Mouse (Mus musculus): ENCODE results near the gene Cplx2. TPM values are rescaled to one million over a fixed set of nuclear protein-coding genes. Genes with fewer than 3 reads are reported as not detected.

The Cplx2 gene
- total RNA-seq, 2 experiments from 2014 or later = 1,009 to 1,066 TPM

DNA sequence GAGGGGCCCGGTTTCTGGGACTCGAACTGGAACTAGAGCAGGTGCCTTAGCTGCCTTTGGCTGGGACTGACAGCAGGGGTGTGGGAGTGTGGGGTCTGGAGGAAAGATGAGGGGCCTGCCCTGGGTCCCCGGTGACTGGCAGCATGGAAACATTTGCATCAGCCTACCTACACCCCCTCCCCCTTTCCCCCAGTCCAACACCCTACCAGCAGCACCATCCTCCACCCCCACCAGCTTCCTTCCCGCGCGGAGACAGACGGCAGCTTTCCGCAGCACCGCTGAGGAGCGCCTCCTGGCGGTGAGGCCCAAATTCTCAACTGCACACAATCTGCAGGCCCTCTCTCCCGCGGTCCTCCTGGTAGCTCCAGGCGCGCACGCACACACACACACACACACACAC lies 1.5 kb downstream of the Cplx2 start:
- peak overlapping the region; percentile 98 for H3K27ac ChIP-seq
- TF ChIP-seq CTCF (conservative IDR thresholded peaks at IDR 0.05) = peak; percentile 70
- peak overlapping the region; percentile 52 for H3K4me3 ChIP-seq
- DNase-seq (ENCODE audit: low spot score in 2 of 2) = peak; percentile 91 to 94

DNA sequence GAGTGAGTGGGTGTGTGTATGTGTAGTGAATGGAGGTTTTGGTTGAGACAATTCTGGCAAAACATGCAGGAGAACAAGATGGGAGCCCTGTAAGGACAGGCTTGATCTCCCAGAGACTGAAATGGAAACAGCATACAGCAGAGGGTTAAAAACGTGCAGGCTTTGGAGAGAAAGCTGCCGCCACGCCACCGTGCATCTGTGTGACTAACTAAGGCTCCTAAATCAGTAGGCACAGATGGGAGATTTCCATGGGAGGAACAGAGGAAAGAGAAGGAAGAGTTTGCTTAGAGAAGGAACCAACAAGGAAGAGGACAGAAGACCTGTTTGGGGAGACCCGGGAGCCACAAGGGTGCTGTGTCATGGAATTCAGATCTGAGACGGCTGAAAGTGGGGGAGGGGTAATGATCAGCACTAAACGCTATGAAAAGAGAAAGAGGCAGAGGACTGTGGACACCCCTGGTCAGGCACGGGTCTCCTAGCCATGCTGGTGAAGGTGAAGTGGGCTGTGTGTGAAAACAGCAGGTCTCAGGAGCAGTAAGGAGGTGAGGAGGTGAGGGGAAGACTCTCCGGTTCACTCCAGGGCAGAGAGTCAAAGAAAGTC lies 3.1 kb downstream of the Cplx2 start:
- DNase-seq (ENCODE audit: low spot score in 2 of 2) = no peak
- Histone ChIP-seq H3K4me3 (peak overlapping the region; percentile 50), H3K27ac (peak overlapping the region; percentile 89)
- no peak for TF ChIP-seq CTCF (conservative IDR thresholded peaks at IDR 0.05)

DNA sequence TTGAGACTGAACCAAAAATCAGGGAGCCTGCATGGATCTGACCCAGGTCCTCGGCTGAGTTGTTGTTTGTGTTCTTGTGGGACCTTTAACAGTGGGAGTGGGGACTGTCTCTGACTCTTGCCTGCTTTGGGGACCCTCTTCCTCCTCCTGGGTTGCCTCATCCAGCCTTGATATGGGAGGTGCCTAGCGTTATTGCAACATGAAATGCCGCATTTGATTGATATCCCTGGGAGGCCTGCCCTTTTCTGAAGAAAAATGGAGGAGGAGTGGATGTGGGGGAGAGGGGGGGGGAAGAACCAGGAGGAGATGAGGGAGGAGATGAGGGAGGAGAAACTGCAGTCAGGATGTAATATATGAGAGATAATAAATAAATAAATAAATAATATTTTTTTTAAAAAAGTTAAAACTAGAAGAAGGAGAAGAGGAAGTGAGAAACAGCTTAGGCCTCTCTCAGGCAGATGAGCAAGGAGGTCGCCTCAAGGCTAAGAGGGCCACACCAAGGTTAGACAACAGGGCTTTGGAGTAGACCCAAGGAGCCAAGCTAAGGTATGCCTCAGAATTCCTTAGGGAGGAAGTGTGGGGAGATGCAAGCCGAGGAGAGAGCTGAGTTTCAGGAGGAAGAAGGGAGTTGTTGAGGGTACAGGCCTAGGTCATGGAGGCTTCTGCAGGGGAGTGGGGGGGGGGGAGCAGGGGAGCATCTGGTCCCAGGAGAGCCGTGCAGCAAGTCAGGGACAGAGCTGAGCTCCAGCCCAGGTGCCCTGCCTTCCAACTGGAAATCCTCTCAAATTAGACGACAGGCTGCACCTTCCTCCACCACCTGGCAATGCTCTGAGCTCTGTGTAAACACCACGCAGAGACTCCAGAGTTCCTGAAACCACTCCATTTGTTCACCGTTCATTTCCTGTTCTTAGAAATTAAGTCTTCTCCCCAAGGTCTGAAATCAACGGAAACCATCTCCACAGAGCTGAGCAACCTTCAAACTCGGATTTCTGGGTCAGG lies 4.6 kb downstream of the Cplx2 start:
- no peak for DNase-seq (ENCODE audit: low spot score in 2 of 2)
- no peak for TF ChIP-seq CTCF (conservative IDR thresholded peaks at IDR 0.05)
- Histone ChIP-seq H3K4me3 (no peak overlapping the region), H3K27ac (peak overlapping the region; percentile 89; the same call in 1 of the 2 replicates)

DNA sequence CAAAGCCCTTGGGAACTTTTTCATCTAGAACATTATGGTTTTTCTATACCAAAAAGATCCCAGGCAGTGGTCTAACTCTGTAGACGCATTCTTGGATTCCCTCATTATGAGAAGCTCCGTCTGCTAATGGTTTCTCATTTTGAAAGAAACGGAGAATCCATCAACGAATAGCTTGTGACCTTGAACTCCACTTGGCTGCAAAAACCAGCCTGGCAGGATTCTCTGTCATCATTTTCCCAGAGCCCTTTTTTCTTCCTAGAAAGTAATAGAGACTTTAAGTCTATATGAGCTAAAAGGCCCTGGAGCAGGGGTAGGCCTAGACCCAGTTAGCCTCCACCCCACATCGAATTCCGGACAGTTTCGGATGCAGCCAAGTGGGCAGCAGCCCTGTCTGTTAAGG lies 5.6 kb downstream of the Cplx2 start:
- DNase-seq (ENCODE audit: low spot score in 2 of 2) = no peak
- TF ChIP-seq CTCF (conservative IDR thresholded peaks at IDR 0.05) = no peak
- H3K4me3 ChIP-seq = no peak overlapping the region
- peak overlapping the region; percentile 24; the same call in 1 of the 2 replicates for H3K27ac ChIP-seq

DNA sequence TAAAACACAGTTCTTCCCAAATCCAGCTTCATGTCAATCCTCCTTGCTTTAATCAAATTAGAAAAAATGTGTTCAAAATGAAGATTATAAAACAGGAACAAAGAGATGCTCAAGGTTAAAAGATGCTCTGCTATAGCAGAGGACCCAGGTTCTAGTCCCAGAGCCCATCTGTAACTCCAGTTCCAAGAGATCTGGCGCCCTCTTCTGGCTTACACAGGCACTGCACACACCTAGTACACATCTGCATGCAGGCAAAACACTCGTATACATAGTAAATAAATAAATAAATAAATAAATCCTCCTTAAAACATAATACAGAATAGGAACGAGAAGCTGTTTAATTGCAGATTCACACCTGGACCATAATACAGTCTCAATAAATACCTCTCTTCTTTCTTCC lies 6.9 kb downstream of the Cplx2 start:
- TF ChIP-seq CTCF (conservative IDR thresholded peaks at IDR 0.05) = peak; percentile 78

DNA sequence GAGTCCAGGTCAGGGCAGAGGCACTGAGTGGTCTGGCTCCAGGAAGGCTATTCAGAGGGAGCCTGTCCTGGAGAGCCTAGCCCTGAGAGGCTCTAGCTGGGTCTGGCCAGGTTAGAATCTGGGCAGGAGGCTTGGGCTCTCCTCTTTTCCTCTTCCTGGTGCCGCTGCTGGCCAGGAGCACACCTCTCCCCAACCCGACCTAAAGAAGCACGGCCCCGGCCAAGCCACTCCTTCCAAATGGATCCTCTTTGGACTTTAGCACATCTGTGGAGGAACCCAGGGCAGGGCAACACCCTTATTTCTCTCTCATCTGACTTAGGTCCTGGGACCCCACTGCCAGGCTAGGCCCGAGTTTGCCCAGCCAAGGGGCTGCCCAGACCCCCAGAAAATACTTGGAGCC lies 9.3 kb downstream of the Cplx2 start:
- TF ChIP-seq CTCF (conservative IDR thresholded peaks at IDR 0.05) = no peak
- H3K27ac ChIP-seq = no peak overlapping the region

More for the DNA sequence above, 6.9 kb downstream of the Cplx2 start:
- Histone ChIP-seq H3K27ac (no peak overlapping the region), H3K4me3 (no peak overlapping the region)
- DNase-seq (ENCODE audit: low spot score in 2 of 2) = no peak

DNA sequence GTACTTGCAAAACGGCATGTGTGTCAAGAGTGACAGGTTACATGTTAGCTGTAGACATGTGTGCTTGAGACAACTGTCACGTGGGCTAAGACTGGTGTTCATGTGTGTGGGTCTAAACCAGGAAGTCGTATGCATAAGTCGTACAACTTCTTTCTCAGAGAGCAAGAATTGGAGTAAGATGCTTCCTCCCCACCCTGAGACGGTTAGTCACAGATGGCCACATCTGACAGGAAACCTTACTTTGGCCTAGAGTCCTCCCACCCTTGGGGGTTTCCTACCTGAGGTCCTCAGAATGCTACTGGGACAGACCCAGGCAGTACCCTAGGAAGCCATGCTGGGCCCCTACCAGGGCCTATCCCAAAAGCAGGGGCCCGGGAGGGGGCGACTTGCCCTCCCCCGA lies 10.2 kb downstream of the Cplx2 start:
- TF ChIP-seq CTCF (conservative IDR thresholded peaks at IDR 0.05) = no peak
- no peak for DNase-seq (ENCODE audit: low spot score in 2 of 2)
- Histone ChIP-seq H3K27ac (peak overlapping the region; percentile 36; the same call in 1 of the 2 replicates), H3K4me3 (no peak overlapping the region)

More for the DNA sequence above, 9.3 kb downstream of the Cplx2 start:
- no peak overlapping the region for H3K4me3 ChIP-seq
- DNase-seq (ENCODE audit: low spot score in 2 of 2) = no peak

DNA sequence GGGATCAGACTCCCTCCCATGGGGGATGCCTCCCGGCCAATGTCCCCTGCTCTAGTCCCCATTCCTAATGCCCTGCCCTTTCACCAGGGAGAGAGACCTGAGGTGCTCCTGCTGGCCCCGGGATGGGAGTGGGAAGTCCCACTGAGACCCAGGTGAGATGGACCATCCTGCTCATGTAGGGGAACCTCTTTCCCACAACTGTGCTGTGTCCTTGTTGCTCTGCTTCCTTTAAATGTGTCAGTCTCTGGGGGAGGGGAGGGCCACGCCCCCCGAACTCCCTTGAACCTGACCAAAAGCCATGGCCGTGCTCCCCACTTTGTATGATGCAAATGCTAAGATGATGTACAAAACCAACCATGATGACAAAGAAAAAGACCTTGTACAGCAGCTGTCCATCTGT lies 12.4 kb downstream of the Cplx2 start:
- Histone ChIP-seq H3K27ac (peak overlapping the region; percentile 74; the same call in 1 of the 2 replicates), H3K4me3 (no peak overlapping the region)
- TF ChIP-seq CTCF (conservative IDR thresholded peaks at IDR 0.05) = no peak
- DNase-seq (ENCODE audit: low spot score in 2 of 2) = no peak

DNA sequence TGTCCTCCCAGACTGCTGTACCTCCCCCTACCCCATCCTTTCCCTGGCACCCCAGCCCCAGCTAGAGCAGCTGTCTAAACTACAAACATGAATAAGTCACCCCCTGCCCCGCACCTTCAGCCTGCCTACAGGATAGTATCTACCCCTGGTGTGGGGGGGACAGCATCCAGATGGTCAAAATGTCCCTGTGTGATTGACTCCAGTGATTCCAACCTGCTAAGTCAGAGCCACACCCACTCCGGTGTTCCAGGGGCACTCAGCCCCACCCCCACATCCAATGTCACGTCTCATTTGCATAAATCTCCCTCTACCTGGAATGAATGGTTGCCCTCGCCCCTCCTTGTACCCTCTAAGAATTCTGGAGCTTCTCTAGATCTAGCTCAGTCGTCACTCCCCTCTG lies 13.4 kb downstream of the Cplx2 start:
- Histone ChIP-seq H3K27ac (peak overlapping the region; percentile 74), H3K4me3 (no peak overlapping the region; the same call in 1 of the 2 replicates)
- DNase-seq (ENCODE audit: low spot score in 2 of 2) = no peak
- no peak for TF ChIP-seq CTCF (conservative IDR thresholded peaks at IDR 0.05)

DNA sequence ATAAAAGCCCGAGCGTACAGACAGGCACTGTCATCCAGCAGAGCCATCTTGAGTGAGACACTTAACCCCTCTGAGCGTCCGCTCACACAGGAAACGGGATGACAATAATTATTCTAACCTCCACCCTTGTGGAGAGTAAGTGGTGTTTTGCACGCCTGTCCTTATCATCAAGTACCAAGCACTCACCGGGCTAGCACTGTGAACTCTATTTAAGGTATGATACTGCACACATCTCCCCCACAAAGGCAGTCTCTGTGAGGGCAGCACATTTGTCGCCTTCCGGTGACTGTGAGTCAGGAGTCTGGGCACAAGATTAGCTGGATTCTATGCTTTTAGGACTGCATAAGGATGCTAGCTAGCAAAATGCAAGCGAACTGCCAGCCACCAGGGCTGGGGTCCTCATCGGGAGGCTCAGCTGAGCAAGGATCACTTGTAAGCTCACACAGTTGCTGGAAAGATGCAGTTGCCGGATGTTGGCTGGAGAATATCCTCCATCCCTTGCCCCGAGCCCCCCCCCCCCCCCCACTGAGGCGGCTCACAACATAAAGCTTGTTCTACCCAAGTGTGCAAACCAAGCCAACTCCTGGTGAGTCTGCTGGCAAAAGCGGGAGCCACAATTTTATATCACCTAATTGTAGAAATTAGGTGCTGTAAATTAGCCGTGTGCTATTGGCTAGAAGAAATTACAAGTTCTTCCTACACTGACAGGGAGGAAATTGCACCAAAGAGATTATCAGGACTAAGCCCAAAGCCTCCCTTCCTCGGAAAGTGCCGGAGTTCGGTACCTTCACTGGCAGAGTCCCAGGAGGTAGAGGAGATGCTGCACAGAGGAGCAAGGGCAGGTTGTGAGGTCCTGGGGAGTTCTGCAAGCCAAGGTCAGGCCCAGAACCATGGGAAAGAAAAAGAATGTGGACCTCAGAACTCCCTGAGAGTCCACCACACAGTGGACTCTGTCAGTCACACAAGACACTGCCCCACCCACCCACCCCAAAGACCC lies 14.2 kb downstream of the Cplx2 start:
- Histone ChIP-seq H3K4me3 (peak overlapping the region; percentile 4; the same call in 1 of the 2 replicates), H3K27ac (peak overlapping the region; percentile 74)
- no peak for TF ChIP-seq CTCF (conservative IDR thresholded peaks at IDR 0.05)
- no peak for DNase-seq (ENCODE audit: low spot score in 2 of 2)

DNA sequence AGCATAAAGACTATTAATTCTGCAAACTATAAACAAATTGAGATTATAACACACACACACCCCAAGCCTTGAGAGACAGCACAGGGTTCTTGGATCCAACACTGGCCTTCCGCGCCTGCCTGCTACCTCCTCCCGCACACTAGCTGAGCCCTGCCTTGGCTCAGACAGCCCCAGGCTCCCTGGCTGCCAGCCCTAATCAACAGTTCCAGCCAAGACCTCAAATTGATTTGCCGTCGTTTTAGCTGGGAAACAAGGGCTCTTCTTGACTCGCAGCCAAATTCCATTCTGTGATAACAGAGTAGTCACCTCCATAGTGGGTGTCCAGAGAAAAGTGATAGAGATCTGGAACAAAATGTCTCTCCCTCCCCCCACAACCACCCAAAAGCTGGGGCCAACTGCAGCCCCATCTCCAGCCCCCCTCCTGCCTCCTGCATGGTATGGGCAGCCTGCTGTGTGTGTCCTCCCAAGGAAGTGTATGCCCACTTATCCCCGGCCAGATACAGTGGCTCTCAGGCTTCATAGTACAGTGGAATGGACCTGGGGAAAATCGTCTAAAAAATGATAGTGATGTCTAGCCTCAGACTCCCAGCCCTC lies 18.9 kb downstream of the Cplx2 start:
- peak overlapping the region; percentile 84 for H3K27ac ChIP-seq
- no peak for TF ChIP-seq CTCF (conservative IDR thresholded peaks at IDR 0.05)
- no peak for DNase-seq (ENCODE audit: low spot score in 2 of 2)
- H3K4me3 ChIP-seq = no peak overlapping the region

DNA sequence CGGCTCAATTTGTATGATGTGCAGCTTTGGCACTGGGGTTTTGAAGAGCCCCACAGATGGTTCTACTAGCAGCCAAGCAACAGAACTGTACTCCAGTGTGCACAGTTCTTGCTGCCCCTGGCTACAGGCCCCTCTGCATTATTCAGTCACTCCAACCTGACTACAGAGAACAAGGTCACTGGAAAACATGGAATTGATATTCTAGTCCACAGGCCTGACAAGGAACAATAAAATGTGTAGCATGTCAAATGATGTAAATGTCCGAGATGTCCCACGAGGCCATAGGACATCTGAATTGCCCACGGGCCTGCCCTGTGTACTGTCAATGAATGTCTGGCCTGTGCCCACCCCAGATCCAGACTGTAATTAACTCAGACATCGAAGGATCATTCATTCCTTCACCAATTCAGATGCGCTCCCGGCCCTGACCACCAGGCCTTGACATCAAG lies 19.4 kb downstream of the Cplx2 start:
- peak; percentile 27; the same call in 1 of the 2 replicates for TF ChIP-seq CTCF (conservative IDR thresholded peaks at IDR 0.05)
- Histone ChIP-seq H3K27ac (peak overlapping the region; percentile 84), H3K4me3 (no peak overlapping the region)
- DNase-seq (ENCODE audit: low spot score in 2 of 2) = no peak
